Mouse (Mus musculus) neural tube, embryonic 13.5 days (tissue): ENCODE measurements around the gene Fas. TPM values are rescaled to one million over a fixed set of nuclear protein-coding genes. Genes with fewer than 3 reads are reported as not detected.

Experiments used
- ATAC-seq: fragments of 200-750 bp; cut with Nextera tagmentation; 2 replicates; pipeline ENCODE4 v1.8.0; 2017; ENCODE audit warnings: low read depth, mild to moderate bottlenecking, moderate TSS enrichment, moderate library complexity
- H3K27ac ChIP-seq: fragments of 300-500 bp; sonication (generic); replicated peaks from 2 replicates; pipeline ENCODE4 v1.5.1; 2015; ENCODE audit warnings: moderate library complexity, mild to moderate bottlenecking, inconsistent platforms
- H3K27me3 ChIP-seq: fragments of 300-500 bp; sonication (generic); 2 replicates; pipeline ENCODE4 v1.6.1; 2015; ENCODE audit warnings: mild to moderate bottlenecking, inconsistent platforms
- H3K36me3 ChIP-seq: fragments of 300-500 bp; sonication (generic); 2 replicates; pipeline ENCODE4 v1.6.1; 2015; ENCODE audit warnings: mild to moderate bottlenecking, inconsistent platforms
- H3K4me1 ChIP-seq: fragments of 300-500 bp; sonication (generic); replicated peaks from 2 replicates; pipeline ENCODE4 v1.6.1; 2015; ENCODE audit warnings: inconsistent platforms
- H3K4me2 ChIP-seq: fragments of 300-500 bp; sonication (generic); 2 replicates; pipeline ENCODE4 v1.6.1; 2015; ENCODE audit warnings: inconsistent platforms, mild to moderate bottlenecking, moderate library complexity
- H3K4me3 ChIP-seq: fragments of 300-500 bp; sonication (generic); 2 replicates; pipeline ENCODE4 v1.5.1; 2015; ENCODE audit warnings: mild to moderate bottlenecking, inconsistent platforms
- H3K9ac ChIP-seq: fragments of 300-500 bp; sonication (generic); 2 replicates; pipeline ENCODE4 v1.6.1; 2015; ENCODE audit warnings: moderate library complexity, mild to moderate bottlenecking, inconsistent platforms
- H3K9me3 ChIP-seq: fragments of 300-500 bp; sonication (generic); 2 replicates; pipeline ENCODE4 v1.6.1; 2016; ENCODE audit warnings: inconsistent platforms
- WGBS: fragments of 180-500 bp; shearing (Covaris S2); methylation state at CpG from one replicate; pipeline ENCODE4 v1.1.7; 2015; 5-methylcytosine and 5-hydroxymethylcytosine counted together
- polyA plus RNA-seq: library from polyadenylated mRNA; unstranded; fragments of >200 nt; fragmentation: Nextera tagmentation; extraction: Ambion mirVana; gene quantifications from 2 replicates; pipeline ENCODE4 v1.2.1, GENCODE M21; 2015

Fas gene
- polyA plus RNA-seq, 1 experiment from 2014 or later: 1.0 TPM

- no peak overlapping the region for H3K27ac ChIP-seq
- H3K4me2 ChIP-seq: no peak overlapping the region
- no peak for ATAC-seq
- H3K4me3 ChIP-seq: no peak overlapping the region
- H3K9ac ChIP-seq: no peak overlapping the region
- peaks cover 16% of the 10 kb centered on the region for H3K4me1 ChIP-seq
- WGBS: 87% methylated on average over 13 of the region's 13 CpGs
- H3K27me3 ChIP-seq: peaks cover 6% of the 10 kb centered on the region; the same call in 1 of the 2 replicates
- H3K36me3 ChIP-seq: no peaks in the 10 kb centered on the region
- no peaks in the 10 kb centered on the region for H3K9me3 ChIP-seq
These were observed 2.6 kb upstream of the Fas start for GRCm38 (mm10) chr19:34287656-34288415.

GRCm38 (mm10) chr19:34288696-34289095, 1.8 kb upstream of the Fas start:
- Histone ChIP-seq H3K4me1 (peaks cover 16% of the 10 kb centered on the region), H3K27ac (no peak overlapping the region), H3K27me3 (peaks cover 6% of the 10 kb centered on the region; the same call in 1 of the 2 replicates), H3K36me3 (no peaks in the 10 kb centered on the region), H3K9ac (no peak overlapping the region), H3K9me3 (no peaks in the 10 kb centered on the region), H3K4me3 (no peak overlapping the region), H3K4me2 (no peak overlapping the region)
- WGBS: 97% methylated on average over 1 of the region's 1 CpGs
- no peak for ATAC-seq

DNA sequence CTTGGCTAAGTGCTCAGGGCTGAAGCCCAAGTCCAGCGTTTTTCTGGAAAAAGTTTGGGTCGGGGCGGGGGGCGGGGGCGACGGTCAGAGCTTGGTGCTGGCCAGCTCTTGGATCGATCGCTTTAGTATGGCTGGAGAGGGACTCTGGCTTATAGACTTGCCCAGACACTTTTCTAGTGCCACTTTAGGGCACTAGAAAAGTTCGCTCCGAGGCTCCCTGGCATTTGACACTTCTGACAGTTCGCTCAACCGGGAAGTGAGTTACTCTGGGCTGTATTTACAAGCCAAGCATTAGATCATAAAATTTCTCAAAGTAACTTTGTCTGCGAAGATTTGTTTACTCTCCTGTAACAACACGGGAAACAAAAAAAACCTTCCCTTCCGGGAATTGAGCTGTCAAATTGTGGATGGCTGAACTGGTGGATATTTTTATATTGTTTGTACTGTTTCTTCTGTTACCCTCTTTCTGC, 441 bp downstream of the Fas start:
- Histone ChIP-seq H3K36me3 (no peaks in the 10 kb centered on the region), H3K9ac (peak overlapping the region; percentile 49), H3K4me2 (peak overlapping the region; percentile 75), H3K4me3 (peak overlapping the region; percentile 37), H3K4me1 (peaks cover 16% of the 10 kb centered on the region), H3K9me3 (no peaks in the 10 kb centered on the region), H3K27me3 (peaks cover 6% of the 10 kb centered on the region; the same call in 1 of the 2 replicates), H3K27ac (no peak overlapping the region)
- WGBS: 19% methylated on average over 15 of the region's 15 CpGs
- peak; percentile 44 for ATAC-seq

DNA sequence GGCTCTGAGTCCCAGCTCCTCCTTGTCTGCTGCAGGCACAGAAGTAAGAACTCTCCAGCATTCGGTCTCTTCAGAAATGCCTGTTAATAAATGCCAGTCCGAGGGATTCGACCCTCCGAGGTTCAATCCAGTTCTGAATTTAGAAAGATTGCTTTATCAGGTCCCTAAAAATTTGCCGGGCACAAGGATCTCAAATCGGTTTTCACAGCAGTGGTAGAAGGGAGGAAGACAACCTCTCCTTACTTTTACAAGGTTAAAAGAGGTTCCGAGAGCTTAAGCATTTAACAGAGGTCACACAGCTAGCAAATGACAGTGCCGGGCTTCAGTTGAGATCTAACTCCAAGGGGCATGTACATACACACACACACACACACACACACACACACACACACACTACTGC, 913 bp downstream of the Fas start:
- Histone ChIP-seq H3K9ac (0 out of 2 replicates have a peak overlapping the region, but pooled peaks have one; percentile 49), H3K4me3 (no peak overlapping the region), H3K27me3 (peaks cover 6% of the 10 kb centered on the region; the same call in 1 of the 2 replicates), H3K36me3 (no peaks in the 10 kb centered on the region), H3K27ac (no peak overlapping the region), H3K9me3 (no peaks in the 10 kb centered on the region), H3K4me1 (peaks cover 16% of the 10 kb centered on the region), H3K4me2 (peak overlapping the region; percentile 75)
- no peak for ATAC-seq
- WGBS: 62% methylated on average over 8 of the region's 8 CpGs

DNA sequence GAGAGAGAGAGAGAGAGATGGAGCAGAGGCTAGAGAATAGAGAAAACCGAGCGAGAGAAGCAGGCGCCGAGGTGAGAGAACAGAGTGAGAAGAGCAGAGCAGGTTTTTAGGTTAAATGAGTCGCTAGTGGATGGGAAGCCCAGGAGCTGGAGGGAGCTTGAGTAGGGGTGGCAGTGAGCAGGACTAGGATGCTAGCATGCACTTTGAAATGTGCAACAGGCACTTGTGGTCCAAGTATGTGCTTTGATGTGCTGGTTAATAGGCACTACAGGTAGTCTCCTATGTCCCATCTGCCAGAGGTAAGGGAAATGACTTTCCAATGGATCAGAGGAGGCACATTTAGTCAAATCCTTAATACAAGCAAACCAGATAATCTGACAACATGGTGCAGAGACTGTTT, 1.5 kb downstream of the Fas start:
- no peak overlapping the region for H3K27ac ChIP-seq
- H3K27me3 ChIP-seq: peaks cover 6% of the 10 kb centered on the region; the same call in 1 of the 2 replicates
- H3K4me3 ChIP-seq: no peak overlapping the region
- no peak overlapping the region for H3K9ac ChIP-seq
- peaks cover 16% of the 10 kb centered on the region for H3K4me1 ChIP-seq
- H3K9me3 ChIP-seq: no peaks in the 10 kb centered on the region
- no peaks in the 10 kb centered on the region for H3K36me3 ChIP-seq
- WGBS: 87% methylated on average over 5 of the region's 5 CpGs
- no peak for ATAC-seq
- H3K4me2 ChIP-seq: no peak overlapping the region

- Histone ChIP-seq H3K9me3 (no peaks in the 10 kb centered on the region), H3K36me3 (no peaks in the 10 kb centered on the region), H3K27ac (no peak overlapping the region), H3K4me3 (no peak overlapping the region), H3K9ac (no peak overlapping the region), H3K27me3 (peaks cover 6% of the 10 kb centered on the region; the same call in 1 of the 2 replicates), H3K4me1 (peaks cover 16% of the 10 kb centered on the region), H3K4me2 (no peak overlapping the region)
- 84% methylated on average over 2 of the region's 2 CpGs for WGBS
- ATAC-seq: no peak
These were observed 2.2 kb downstream of the Fas start for GRCm38 (mm10) chr19:34292701-34293100.

DNA sequence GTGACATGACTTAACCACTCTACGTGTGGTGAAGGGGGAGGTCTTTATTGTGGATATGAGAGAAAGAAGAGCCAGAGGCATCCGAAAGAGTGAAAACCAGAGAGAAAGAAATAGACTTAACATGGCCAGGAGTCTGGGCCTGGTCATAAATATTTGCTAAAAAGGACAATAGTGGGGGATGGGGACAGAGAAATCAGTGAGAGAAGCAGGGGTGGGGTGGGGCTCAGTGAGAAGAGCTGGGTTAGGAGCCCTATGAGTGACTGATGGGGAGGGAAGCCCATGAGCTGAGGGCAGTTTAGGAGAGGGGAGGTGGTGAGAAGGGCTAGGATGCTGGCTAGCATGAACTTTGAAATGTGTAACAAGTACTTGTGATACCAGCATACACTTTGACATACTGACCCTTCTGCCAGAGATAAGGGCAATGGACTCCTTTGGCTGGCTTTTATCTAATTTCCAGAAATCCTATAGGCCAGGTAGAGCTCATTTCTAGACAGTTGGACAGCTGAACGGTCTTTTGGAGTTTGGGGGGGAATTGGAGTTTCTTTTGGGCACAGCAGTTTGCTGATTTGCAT, 3.0 kb downstream of the Fas start:
- H3K4me3 ChIP-seq: no peak overlapping the region
- no peaks in the 10 kb centered on the region for H3K9me3 ChIP-seq
- H3K4me1 ChIP-seq: peaks cover 16% of the 10 kb centered on the region
- peaks cover 6% of the 10 kb centered on the region; the same call in 1 of the 2 replicates for H3K27me3 ChIP-seq
- no peak for ATAC-seq
- H3K36me3 ChIP-seq: no peaks in the 10 kb centered on the region
- 77% methylated on average over 3 of the region's 3 CpGs for WGBS
- H3K9ac ChIP-seq: no peak overlapping the region
- H3K27ac ChIP-seq: no peak overlapping the region
- no peak overlapping the region for H3K4me2 ChIP-seq

DNA sequence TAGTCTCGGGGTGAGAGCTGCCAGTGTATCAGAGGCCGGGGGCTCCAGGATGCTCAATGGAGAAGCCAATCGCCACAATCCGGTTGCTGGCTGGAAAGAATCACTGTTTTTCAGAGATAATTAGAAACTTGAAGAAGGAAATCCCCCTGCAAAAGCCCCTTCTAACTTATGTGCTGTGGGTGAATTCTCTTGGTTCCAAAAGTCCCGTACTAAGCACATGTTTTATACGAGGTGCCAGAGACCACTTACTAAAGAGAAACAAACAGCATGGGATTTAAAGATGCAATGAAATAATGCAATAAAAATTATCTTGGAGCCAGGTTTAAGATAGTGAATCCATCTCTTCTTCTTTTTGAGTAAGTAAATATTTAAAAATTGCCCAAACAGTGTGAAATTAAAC, 5.0 kb downstream of the Fas start:
- no peak overlapping the region for H3K9ac ChIP-seq
- no peak for ATAC-seq

DNA sequence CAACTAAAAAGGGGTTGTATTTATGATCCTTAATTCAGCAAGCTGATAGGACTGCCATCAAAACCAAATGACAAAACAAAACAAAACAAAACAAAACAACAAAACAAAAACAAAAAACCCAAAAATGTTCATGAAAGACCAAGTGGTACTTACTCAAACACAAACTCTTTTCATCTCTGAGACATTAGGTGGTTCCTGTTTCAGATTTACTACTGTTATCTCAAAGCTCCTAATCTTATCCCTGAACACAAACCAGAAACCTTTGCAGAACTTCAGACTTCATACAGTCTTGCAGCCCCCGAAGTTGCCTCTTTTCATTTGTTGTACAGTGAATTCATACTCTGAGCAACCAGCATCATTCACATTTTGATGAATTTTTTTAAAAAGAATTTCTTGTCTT, 8.1 kb downstream of the Fas start:
- Histone ChIP-seq H3K4me1 (no peaks in the 10 kb centered on the region), H3K9me3 (no peaks in the 10 kb centered on the region), H3K4me3 (no peak overlapping the region), H3K27ac (no peak overlapping the region), H3K27me3 (no peaks in the 10 kb centered on the region), H3K4me2 (no peak overlapping the region), H3K36me3 (no peaks in the 10 kb centered on the region), H3K9ac (no peak overlapping the region)
- no peak for ATAC-seq
- WGBS: 85% methylated on average over 1 of the region's 1 CpGs

More for the DNA sequence above, 5.0 kb downstream of the Fas start:
- 87% methylated on average over 6 of the region's 6 CpGs for WGBS
- H3K4me1 ChIP-seq: peaks cover 9% of the 10 kb centered on the region
- H3K4me3 ChIP-seq: no peak overlapping the region
- no peaks in the 10 kb centered on the region for H3K36me3 ChIP-seq
- H3K4me2 ChIP-seq: no peak overlapping the region
- no peak overlapping the region for H3K27ac ChIP-seq
- peaks cover 6% of the 10 kb centered on the region; the same call in 1 of the 2 replicates for H3K27me3 ChIP-seq
- H3K9me3 ChIP-seq: no peaks in the 10 kb centered on the region

GRCm38 (mm10) chr19:34299229-34299628, 8.8 kb downstream of the Fas start:
- no peaks in the 10 kb centered on the region for H3K36me3 ChIP-seq
- ATAC-seq: no peak
- H3K9me3 ChIP-seq: no peaks in the 10 kb centered on the region
- no peaks in the 10 kb centered on the region for H3K4me1 ChIP-seq
- H3K4me2 ChIP-seq: no peak overlapping the region
- WGBS: 77% methylated on average over 4 of the region's 4 CpGs
- no peak overlapping the region for H3K9ac ChIP-seq
- no peak overlapping the region for H3K27ac ChIP-seq
- H3K27me3 ChIP-seq: no peaks in the 10 kb centered on the region
- no peak overlapping the region for H3K4me3 ChIP-seq

DNA sequence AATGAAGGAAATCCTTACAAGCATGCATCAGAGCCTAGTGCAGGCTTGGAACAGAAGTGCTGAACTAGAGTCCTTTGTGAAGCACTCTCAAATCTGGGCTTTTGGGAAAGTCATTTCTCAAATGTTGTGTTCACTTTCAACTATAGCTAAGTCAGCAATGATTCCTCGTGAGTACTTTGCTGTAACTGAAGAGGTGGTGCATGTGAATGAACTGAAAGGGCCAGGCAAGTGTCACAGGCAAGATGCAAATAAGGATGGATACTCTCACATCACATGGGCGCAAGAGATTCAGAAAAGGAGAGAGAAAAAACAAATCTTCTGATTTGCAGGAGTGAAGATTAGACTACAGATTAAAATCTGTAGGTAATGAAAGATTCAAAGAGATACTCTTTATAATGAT, 10.0 kb downstream of the Fas start:
- Histone ChIP-seq H3K4me2 (no peak overlapping the region), H3K4me1 (no peaks in the 10 kb centered on the region), H3K27ac (no peak overlapping the region), H3K4me3 (no peak overlapping the region), H3K36me3 (no peaks in the 10 kb centered on the region), H3K9ac (no peak overlapping the region), H3K27me3 (no peaks in the 10 kb centered on the region), H3K9me3 (no peaks in the 10 kb centered on the region)
- ATAC-seq: no peak
- WGBS: 77% methylated on average over 2 of the region's 2 CpGs

DNA sequence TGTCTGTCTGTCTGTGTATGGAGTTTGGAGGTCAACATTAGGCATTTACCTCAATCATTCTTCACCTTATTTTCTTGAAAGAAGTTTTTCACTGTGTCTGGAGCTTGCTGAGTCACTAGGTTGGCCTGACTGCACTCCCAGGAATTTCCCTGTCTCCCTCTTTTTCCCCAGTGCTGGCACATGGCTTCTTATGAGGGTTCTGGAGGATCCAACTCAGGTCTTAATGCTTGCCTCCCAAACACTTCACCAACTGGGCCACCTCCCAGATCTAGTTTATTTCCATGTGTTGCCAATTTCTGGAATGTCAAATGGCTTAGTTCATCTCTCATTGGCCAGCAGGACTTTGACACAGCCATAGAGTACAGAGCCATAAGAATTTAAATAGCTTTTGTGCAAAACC, 14.5 kb downstream of the Fas start:
- no peak for ATAC-seq
- no peaks in the 10 kb centered on the region for H3K9me3 ChIP-seq
- no peaks in the 10 kb centered on the region for H3K36me3 ChIP-seq
- H3K4me1 ChIP-seq: no peaks in the 10 kb centered on the region
- H3K4me2 ChIP-seq: no peak overlapping the region
- H3K4me3 ChIP-seq: no peak overlapping the region
- H3K27ac ChIP-seq: no peak overlapping the region
- no peaks in the 10 kb centered on the region for H3K27me3 ChIP-seq
- H3K9ac ChIP-seq: no peak overlapping the region
